Mouse (Mus musculus) stomach, postnatal 0 days (tissue): Measurements from ENCODE around the gene Kdm4a.

Experiments
- CTCF ChIP-seq: IDR thresholded peaks from 2 replicates; pipeline ENCODE4 v1.5.1; 2016; ENCODE audit warnings: antibody characterized with exemption, low read depth, mild to moderate bottlenecking, moderate library complexity
- EP300 ChIP-seq: optimal IDR thresholded peaks from 2 replicates; pipeline ENCODE3; 2016; ENCODE audit warnings: antibody characterized with exemption

DNA sequence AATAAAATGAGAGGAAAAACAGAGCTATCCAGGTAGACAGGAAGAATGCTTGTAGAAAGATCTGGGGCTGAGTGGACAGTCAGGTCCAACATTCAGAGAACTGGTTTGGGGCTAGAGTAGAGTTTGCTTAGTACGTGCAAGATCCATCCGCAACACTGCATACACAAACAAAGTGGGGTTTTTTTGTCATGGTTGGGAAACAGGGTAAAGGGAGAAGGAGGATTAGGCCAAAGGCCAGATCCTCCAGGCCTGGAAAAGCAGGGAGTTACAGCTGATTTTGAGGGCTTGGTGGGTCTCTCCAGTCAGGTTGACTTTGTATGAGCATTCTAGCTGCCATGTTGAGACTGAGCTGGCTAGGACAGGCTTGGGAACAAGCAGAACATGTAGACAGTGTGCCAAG is 26.1 kb upstream of the Kdm4a start:
- no peak for TF ChIP-seq CTCF
- no peak for TF ChIP-seq EP300
